Mouse (Mus musculus) liver, postnatal 0 days (tissue): ENCODE results near the gene Hhat. TPM values are rescaled to one million over a fixed set of nuclear protein-coding genes. Genes with fewer than 3 reads are reported as not detected.

Source experiments
- ATAC-seq: fragments of 200-750 bp; cut with Nextera tagmentation; 2 replicates; pipeline ENCODE4 v1.8.0; 2017; ENCODE audit warnings: mild to moderate bottlenecking, moderate library complexity
- DNase-seq: peaks from one replicate; pipeline ENCODE4 v3.0.0-alpha.2; 2016
- H3K27ac ChIP-seq: fragments of 300-500 bp; sonication (generic); 2 replicates; pipeline ENCODE4 v1.5.1; 2014; ENCODE audit warnings: antibody characterized with exemption, moderate library complexity, mild to moderate bottlenecking, low read depth
- H3K27me3 ChIP-seq: fragments of 300-500 bp; sonication (generic); 2 replicates; pipeline ENCODE4 v1.6.1; 2014; ENCODE audit warnings: low read length, control low read depth, mixed read lengths; ENCODE audit not compliant: insufficient read depth
- H3K36me3 ChIP-seq: fragments of 300-500 bp; sonication (generic); replicated peaks from 2 replicates; pipeline ENCODE4 v1.6.1; 2014; ENCODE audit warnings: mild to moderate bottlenecking, control low read depth, low read length, moderate library complexity, mixed read lengths; ENCODE audit not compliant: insufficient read depth
- H3K4me1 ChIP-seq: fragments of 300-500 bp; sonication (generic); 2 replicates; pipeline ENCODE4 v1.6.1; 2014; ENCODE audit warnings: antibody characterized with exemption, mild to moderate bottlenecking, control low read depth; ENCODE audit not compliant: insufficient read depth
- H3K4me2 ChIP-seq: fragments of 300-500 bp; sonication (generic); 2 replicates; pipeline ENCODE4 v1.6.1; 2014; ENCODE audit warnings: low read depth, mild to moderate bottlenecking, low read length, moderate library complexity, mixed read lengths
- H3K4me3 ChIP-seq: fragments of 300-500 bp; sonication (generic); 2 replicates; pipeline ENCODE4 v1.5.1; 2014; ENCODE audit warnings: low read depth, low read length
- H3K9ac ChIP-seq: fragments of 300-500 bp; sonication (generic); replicated peaks from 2 replicates; pipeline ENCODE4 v1.6.1; 2014; ENCODE audit warnings: mild to moderate bottlenecking, moderate library complexity
- H3K9me3 ChIP-seq: fragments of 300-500 bp; sonication (generic); 2 replicates; pipeline ENCODE4 v1.6.1; 2016; ENCODE audit warnings: mild to moderate bottlenecking, control low read depth, low read length, mixed read lengths
- CTCF ChIP-seq: sonication (generic); IDR thresholded peaks from 2 replicates; pipeline ENCODE4 v1.5.1; 2016; ENCODE audit warnings: antibody characterized with exemption, low read depth
- EP300 ChIP-seq: IDR thresholded peaks from 2 replicates; pipeline ENCODE4 v1.6.1; 2016; ENCODE audit warnings: antibody characterized with exemption, low read depth, mild to moderate bottlenecking
- WGBS: fragments of 180-500 bp; shearing (Covaris S2); extraction: QIAGEN DNeasy Blood & Tissue Kit; methylation state at CpG from one replicate; pipeline ENCODE4 v1.1.7; 2014; ENCODE audit not compliant: insufficient replicate concordance; 5-methylcytosine and 5-hydroxymethylcytosine counted together
- polyA plus RNA-seq: library from polyadenylated mRNA; unstranded; fragments of >200 nt; fragmentation: Nextera tagmentation; extraction: Ambion mirVana; gene quantifications from 2 replicates; pipeline ENCODE4 v1.2.1, GENCODE M21; 2015

Gene Hhat
- polyA plus RNA-seq, 1 experiment from 2014 or later = 1.1 TPM

- H3K4me1 ChIP-seq = no peaks in the 10 kb centered on the region
- TF ChIP-seq CTCF = no peak
- no peak for TF ChIP-seq EP300
- H3K27ac ChIP-seq = no peak overlapping the region
- DNase-seq (no peak), ATAC-seq (no peak)
- WGBS = 54% methylated on average over 4 of the region's 4 CpGs
- H3K9me3 ChIP-seq = no peaks in the 10 kb centered on the region
- no peak overlapping the region for H3K9ac ChIP-seq
- H3K27me3 ChIP-seq = no peaks in the 10 kb centered on the region
- no peaks in the 10 kb centered on the region for H3K36me3 ChIP-seq
- no peak overlapping the region for H3K4me3 ChIP-seq
- H3K4me2 ChIP-seq = no peak overlapping the region
Observed at GRCm38 (mm10) chr1:192472366-192472765, 298.7 kb downstream of the Hhat start.

- 72% methylated on average over 4 of the region's 4 CpGs for WGBS
Observed at GRCm38 (mm10) chr1:192463732-192464131, 307.3 kb downstream of the Hhat start.

GRCm38 (mm10) chr1:192457526-192458206 lies 313.4 kb downstream of the Hhat start:
- ATAC-seq = no peak

More at GRCm38 (mm10) chr1:192463732-192464131, 307.3 kb downstream of the Hhat start:
- Histone ChIP-seq H3K4me2 (no peak overlapping the region), H3K27me3 (no peaks in the 10 kb centered on the region), H3K9ac (no peak overlapping the region), H3K4me1 (no peaks in the 10 kb centered on the region), H3K27ac (no peak overlapping the region), H3K4me3 (no peak overlapping the region), H3K9me3 (no peaks in the 10 kb centered on the region), H3K36me3 (no peaks in the 10 kb centered on the region)
- TF ChIP-seq EP300 (no peak), CTCF (no peak)
- no peak for DNase-seq
- no peak for ATAC-seq

GRCm38 (mm10) chr1:192457037-192457436 lies 314.0 kb downstream of the Hhat start:
- ATAC-seq (no peak), DNase-seq (no peak)
- no peak overlapping the region for H3K27ac ChIP-seq
- no peak overlapping the region for H3K9ac ChIP-seq
- H3K4me2 ChIP-seq = no peak overlapping the region
- 43% methylated on average over 3 of the region's 3 CpGs for WGBS
- TF ChIP-seq EP300 (no peak), CTCF (no peak)
- no peaks in the 10 kb centered on the region for H3K4me1 ChIP-seq
- no peaks in the 10 kb centered on the region for H3K36me3 ChIP-seq
- no peaks in the 10 kb centered on the region for H3K9me3 ChIP-seq
- H3K4me3 ChIP-seq = no peak overlapping the region
- 0 out of 2 replicates have a peak, but pooled peaks cover 5% of the 10 kb centered on the region for H3K27me3 ChIP-seq

More at GRCm38 (mm10) chr1:192457526-192458206, 313.4 kb downstream of the Hhat start:
- Histone ChIP-seq H3K27ac (no peak overlapping the region), H3K36me3 (no peaks in the 10 kb centered on the region), H3K4me1 (no peaks in the 10 kb centered on the region), H3K27me3 (0 out of 2 replicates have a peak, but pooled peaks cover 5% of the 10 kb centered on the region), H3K4me2 (no peak overlapping the region), H3K9me3 (no peaks in the 10 kb centered on the region), H3K4me3 (no peak overlapping the region), H3K9ac (no peak overlapping the region)
- DNase-seq = no peak
- no peak for TF ChIP-seq EP300
- no peak for TF ChIP-seq CTCF
- 73% methylated on average over 6 of the region's 6 CpGs for WGBS

- ATAC-seq (no peak), DNase-seq (no peak)
- Histone ChIP-seq H3K9ac (no peak overlapping the region), H3K4me3 (no peak overlapping the region), H3K36me3 (no peaks in the 10 kb centered on the region), H3K27ac (no peak overlapping the region), H3K4me2 (no peak overlapping the region), H3K27me3 (0 out of 2 replicates have a peak, but pooled peaks cover 5% of the 10 kb centered on the region), H3K9me3 (no peaks in the 10 kb centered on the region), H3K4me1 (no peaks in the 10 kb centered on the region)
- 65% methylated on average over 4 of the region's 4 CpGs for WGBS
- no peak for TF ChIP-seq EP300
- no peak for TF ChIP-seq CTCF
Observed at GRCm38 (mm10) chr1:192454981-192455380, 316.0 kb downstream of the Hhat start.

GRCm38 (mm10) chr1:192454501-192454900 lies 316.5 kb downstream of the Hhat start:
- Histone ChIP-seq H3K4me3 (no peak overlapping the region), H3K9me3 (no peaks in the 10 kb centered on the region), H3K4me2 (no peak overlapping the region), H3K9ac (no peak overlapping the region), H3K36me3 (no peaks in the 10 kb centered on the region), H3K4me1 (no peaks in the 10 kb centered on the region), H3K27ac (no peak overlapping the region), H3K27me3 (0 out of 2 replicates have a peak, but pooled peaks cover 8% of the 10 kb centered on the region)
- TF ChIP-seq CTCF (no peak), EP300 (no peak)
- no peak for ATAC-seq
- DNase-seq = no peak
- WGBS = 50% methylated on average over 1 of the region's 1 CpGs
